Mouse (Mus musculus): ENCODE measurements around the gene Atp2c2. TPM values are rescaled to one million over a fixed set of nuclear protein-coding genes. Genes with fewer than 3 reads are reported as not detected.

Gene Atp2c2
- 0.36 and 1.5 TPM in 2 replicates for polyA plus RNA-seq (2016; fragmentation: Nextera tagmentation; extraction: Ambion mirVana)

- H3K27ac ChIP-seq = peak within 1 kb of the TSS; percentile 59; the same call in 1 of the 2 replicates
- DNase-seq (ENCODE audit: low spot score) = no peak
- H3K4me3 ChIP-seq = peak within 1 kb of the TSS; percentile 50
- peaks cover 51% of the 10 kb centered on the region for H3K4me1 ChIP-seq
- H3K27me3 ChIP-seq (ENCODE audit: insufficient read depth, poor library complexity, severe bottlenecking) = peaks cover 66% of the 10 kb centered on the region
- 3% methylated on average over 26 of the region's 26 CpGs for WGBS
- no peaks in the 10 kb centered on the region for H3K36me3 ChIP-seq
- no peaks in the 10 kb centered on the region for H3K9me3 ChIP-seq
Measured at GRCm38 (mm10) chr8:119699549-119700134, at the start of gene Atp2c2. Gene Atp2c2 (plus strand): TSS chr8:119700009.

DNA sequence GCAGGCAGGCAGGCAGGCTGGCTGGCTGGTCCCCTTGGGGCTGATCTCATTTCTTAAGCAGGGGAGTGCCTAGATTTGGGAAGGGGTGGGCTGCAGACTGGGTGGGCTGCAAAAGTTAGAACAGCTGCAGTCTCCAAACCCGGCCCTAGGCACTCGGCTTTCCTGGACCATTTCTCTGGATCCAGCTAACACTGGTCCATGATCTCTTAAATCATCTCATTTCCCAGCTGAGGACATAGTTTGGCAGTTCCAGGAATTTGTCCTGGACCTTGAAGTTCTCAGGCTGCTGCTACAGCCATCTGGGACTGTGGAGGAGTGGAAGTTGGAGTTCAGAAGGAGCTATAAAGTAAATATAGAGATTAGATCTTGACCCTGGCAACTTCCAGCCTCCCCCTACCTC lies 48.5 kb upstream of the Atp2c2 start:
- Histone ChIP-seq H3K27ac (no peak overlapping the region), H3K36me3 (no peaks in the 10 kb centered on the region), H3K27me3 (ENCODE audit: insufficient read depth, poor library complexity, severe bottlenecking) (no peaks in the 10 kb centered on the region), H3K4me3 (no peak overlapping the region), H3K4me1 (peaks cover 20% of the 10 kb centered on the region), H3K9me3 (0 out of 2 replicates have a peak, but pooled peaks cover 3% of the 10 kb centered on the region)
- WGBS = 60% methylated on average over 2 of the region's 2 CpGs
- no peak for DNase-seq (ENCODE audit: low spot score)

- no peak overlapping the region for H3K27ac ChIP-seq
- no peaks in the 10 kb centered on the region for H3K27me3 ChIP-seq (ENCODE audit: insufficient read depth, poor library complexity, severe bottlenecking)
- 49% methylated on average over 5 of the region's 5 CpGs for WGBS
- H3K4me3 ChIP-seq = no peak overlapping the region
- H3K4me1 ChIP-seq = peaks cover 41% of the 10 kb centered on the region
- 0 out of 2 replicates have a peak, but pooled peaks cover 4% of the 10 kb centered on the region for H3K9me3 ChIP-seq
- DNase-seq (ENCODE audit: low spot score) = no peak
- H3K36me3 ChIP-seq = no peaks in the 10 kb centered on the region
Measured at GRCm38 (mm10) chr8:119656709-119657464, 42.9 kb upstream of the Atp2c2 start.

DNA sequence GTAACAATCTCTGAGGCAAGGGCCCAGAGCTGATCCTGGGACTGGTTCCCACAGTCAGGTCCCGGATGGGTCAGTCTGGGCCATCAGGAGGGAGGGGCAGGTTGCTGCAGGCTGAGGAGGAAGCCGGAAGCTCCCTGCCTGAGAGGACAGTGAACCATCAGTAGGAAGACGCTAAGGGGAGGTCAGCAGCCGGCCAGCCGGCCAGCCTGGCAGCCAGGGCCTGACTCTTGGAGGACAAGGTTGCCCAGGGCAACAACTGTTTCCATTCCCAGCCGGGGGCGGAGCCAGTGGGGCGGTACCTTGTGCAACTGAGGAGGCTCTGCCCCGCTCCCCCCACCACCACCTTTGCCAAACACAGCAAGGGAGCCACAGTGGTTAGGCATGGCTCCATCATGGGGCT lies 38.7 kb upstream of the Atp2c2 start:
- Histone ChIP-seq H3K27ac (peak overlapping the region; percentile 82), H3K36me3 (no peaks in the 10 kb centered on the region), H3K4me1 (peaks cover 40% of the 10 kb centered on the region), H3K9me3 (0 out of 2 replicates have a peak, but pooled peaks cover 4% of the 10 kb centered on the region), H3K4me3 (peak overlapping the region; percentile 2; the same call in 1 of the 2 replicates), H3K27me3 (ENCODE audit: insufficient read depth, poor library complexity, severe bottlenecking) (0 out of 2 replicates have a peak, but pooled peaks cover 10% of the 10 kb centered on the region)
- peak; percentile 90 for DNase-seq (ENCODE audit: low spot score)
- 9% methylated on average over 9 of the region's 9 CpGs for WGBS

GRCm38 (mm10) chr8:119661892-119662291 lies 37.9 kb upstream of the Atp2c2 start:
- 0 out of 2 replicates have a peak, but pooled peaks cover 14% of the 10 kb centered on the region for H3K27me3 ChIP-seq (ENCODE audit: insufficient read depth, poor library complexity, severe bottlenecking)
- no peaks in the 10 kb centered on the region for H3K36me3 ChIP-seq
- DNase-seq (ENCODE audit: low spot score) = no peak
- H3K27ac ChIP-seq = no peak overlapping the region
- H3K4me1 ChIP-seq = peaks cover 46% of the 10 kb centered on the region
- no peak overlapping the region for H3K4me3 ChIP-seq
- 73% methylated on average over 6 of the region's 6 CpGs for WGBS
- 0 out of 2 replicates have a peak, but pooled peaks cover 4% of the 10 kb centered on the region for H3K9me3 ChIP-seq

- peaks cover 48% of the 10 kb centered on the region for H3K4me1 ChIP-seq
- 55% methylated on average over 11 of the region's 11 CpGs for WGBS
- H3K4me3 ChIP-seq = no peak overlapping the region
- H3K9me3 ChIP-seq = no peaks in the 10 kb centered on the region
- no peak overlapping the region for H3K27ac ChIP-seq
- H3K27me3 ChIP-seq (ENCODE audit: insufficient read depth, poor library complexity, severe bottlenecking) = peaks cover 14% of the 10 kb centered on the region; the same call in 1 of the 2 replicates
- H3K36me3 ChIP-seq = no peaks in the 10 kb centered on the region
- DNase-seq (ENCODE audit: low spot score) = no peak
Measured at GRCm38 (mm10) chr8:119663440-119663839, 36.4 kb upstream of the Atp2c2 start.

DNA sequence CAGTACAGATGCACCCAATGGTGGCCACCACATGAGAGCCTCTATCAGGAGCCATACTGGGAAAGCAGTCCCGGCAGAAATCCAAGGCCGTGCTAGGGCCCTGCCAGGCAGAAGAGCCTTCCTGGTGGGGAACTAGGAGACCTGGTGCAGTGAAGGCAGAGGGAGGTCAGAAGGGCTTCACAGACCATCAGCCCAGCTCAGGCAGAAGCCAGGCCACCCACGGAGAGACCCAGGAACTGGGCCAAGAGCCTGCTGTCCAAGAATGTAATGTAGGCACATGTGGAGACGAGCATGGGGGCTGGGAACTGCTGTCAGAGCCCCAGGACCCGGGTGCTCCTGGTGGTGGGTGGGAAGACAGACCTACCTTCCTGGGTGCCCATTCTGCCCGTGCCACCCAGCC lies 34.5 kb upstream of the Atp2c2 start:
- 0 out of 2 replicates have a peak overlapping the region, but pooled peaks have one; percentile 56 for H3K27ac ChIP-seq
- H3K4me1 ChIP-seq = peaks cover 59% of the 10 kb centered on the region
- H3K27me3 ChIP-seq (ENCODE audit: insufficient read depth, poor library complexity, severe bottlenecking) = peaks cover 14% of the 10 kb centered on the region; the same call in 1 of the 2 replicates
- H3K36me3 ChIP-seq = no peaks in the 10 kb centered on the region
- DNase-seq (ENCODE audit: low spot score) = no peak
- H3K9me3 ChIP-seq = no peaks in the 10 kb centered on the region
- no peak overlapping the region for H3K4me3 ChIP-seq
- 66% methylated on average over 6 of the region's 6 CpGs for WGBS

DNA sequence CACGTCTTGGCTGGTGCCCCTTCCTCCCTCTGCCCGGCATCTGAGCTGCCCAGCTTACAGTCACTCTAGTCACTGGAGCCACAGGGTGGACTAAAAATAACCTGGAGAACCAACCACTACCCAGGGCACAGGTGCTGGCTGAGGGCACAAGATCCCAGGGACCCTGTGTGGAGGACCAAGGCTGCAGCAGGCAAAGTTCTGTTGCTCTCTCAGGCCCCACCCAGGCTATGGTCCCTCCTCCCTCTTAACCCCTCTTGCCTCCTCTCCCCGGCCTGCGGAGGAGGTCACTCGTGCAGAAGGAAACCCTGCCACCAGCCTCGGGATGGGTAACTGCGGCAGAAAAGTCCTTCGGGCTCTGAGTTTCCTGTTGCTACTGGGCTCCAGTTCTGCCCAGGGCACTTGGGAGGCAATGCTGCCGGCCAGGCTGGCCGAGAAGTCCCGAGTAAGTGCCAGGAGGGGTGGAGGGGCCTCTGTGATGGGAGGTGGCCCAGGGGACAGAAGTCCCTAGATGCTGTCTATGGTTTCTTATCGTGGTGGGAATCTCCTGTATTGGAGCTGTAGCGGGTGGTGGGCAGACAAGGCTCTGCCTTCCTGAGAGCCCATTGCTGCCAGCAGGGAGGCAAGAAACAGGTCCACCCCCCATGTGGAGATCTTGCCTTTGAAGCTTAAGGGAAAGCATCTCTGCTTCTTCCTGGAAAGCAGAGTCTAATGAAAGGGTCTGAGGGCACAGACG lies 33.4 kb upstream of the Atp2c2 start, which contains the start of gene Wfdc1:
Wfdc1 (plus strand) TSS at position 147 of the 733 bp plus-strand sequence.
- WGBS = 15% methylated on average over 14 of the region's 14 CpGs

GRCm38 (mm10) chr8:119668447-119668846 lies 31.4 kb upstream of the Atp2c2 start:
- Histone ChIP-seq H3K4me1 (peaks cover 53% of the 10 kb centered on the region), H3K27me3 (ENCODE audit: insufficient read depth, poor library complexity, severe bottlenecking) (peaks cover 14% of the 10 kb centered on the region; the same call in 1 of the 2 replicates), H3K4me3 (no peak overlapping the region), H3K27ac (no peak overlapping the region), H3K9me3 (no peaks in the 10 kb centered on the region), H3K36me3 (no peaks in the 10 kb centered on the region)
- WGBS = 72% methylated on average over 9 of the region's 9 CpGs
- DNase-seq (ENCODE audit: low spot score) = no peak

More for the DNA sequence above, 33.4 kb upstream of the Atp2c2 start, which contains the start of gene Wfdc1:
- Histone ChIP-seq H3K4me3 (peak within 1 kb of the TSS; percentile 16; the same call in 1 of the 2 replicates), H3K4me1 (peaks cover 57% of the 10 kb centered on the region), H3K9me3 (no peaks in the 10 kb centered on the region), H3K27me3 (ENCODE audit: insufficient read depth, poor library complexity, severe bottlenecking) (peaks cover 14% of the 10 kb centered on the region; the same call in 1 of the 2 replicates), H3K36me3 (no peaks in the 10 kb centered on the region), H3K27ac (peak within 1 kb of the TSS; percentile 56; the same call in 1 of the 2 replicates)
- DNase-seq (ENCODE audit: low spot score) = no peak

DNA sequence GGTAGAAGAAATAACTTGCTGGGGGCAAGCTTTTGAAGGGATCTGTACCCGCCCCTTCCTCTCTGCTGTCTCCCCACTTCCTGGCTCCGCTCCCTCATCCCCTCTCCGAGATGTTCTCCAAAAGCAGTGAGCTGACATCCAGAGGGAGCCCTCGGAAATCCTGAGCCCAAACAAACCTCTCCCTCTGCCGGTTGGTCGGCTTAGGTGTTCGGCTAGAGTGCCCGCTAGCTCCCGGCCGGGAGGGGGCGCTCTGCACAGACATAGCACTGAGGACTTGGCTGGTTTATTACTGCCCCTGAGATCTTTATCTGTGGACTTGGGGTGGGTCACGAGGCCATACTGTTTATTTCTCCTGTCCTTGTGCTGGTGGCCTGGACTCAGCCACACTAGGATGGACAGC lies 30.5 kb upstream of the Atp2c2 start:
- H3K27ac ChIP-seq = no peak overlapping the region; the same call in 1 of the 2 replicates
- no peaks in the 10 kb centered on the region for H3K9me3 ChIP-seq
- DNase-seq (ENCODE audit: low spot score) = no peak
- peaks cover 14% of the 10 kb centered on the region; the same call in 1 of the 2 replicates for H3K27me3 ChIP-seq (ENCODE audit: insufficient read depth, poor library complexity, severe bottlenecking)
- H3K36me3 ChIP-seq = no peaks in the 10 kb centered on the region
- no peak overlapping the region for H3K4me3 ChIP-seq
- WGBS = 47% methylated on average over 12 of the region's 12 CpGs
- H3K4me1 ChIP-seq = peaks cover 52% of the 10 kb centered on the region

- Histone ChIP-seq H3K4me1 (peaks cover 46% of the 10 kb centered on the region), H3K36me3 (no peaks in the 10 kb centered on the region), H3K4me3 (peak overlapping the region; percentile 34), H3K9me3 (no peaks in the 10 kb centered on the region), H3K27me3 (ENCODE audit: insufficient read depth, poor library complexity, severe bottlenecking) (peaks cover 9% of the 10 kb centered on the region; the same call in 1 of the 2 replicates), H3K27ac (peak overlapping the region; percentile 85)
- peak; percentile 87 for DNase-seq (ENCODE audit: low spot score)
- 20% methylated on average over 16 of the region's 16 CpGs for WGBS
Measured at GRCm38 (mm10) chr8:119670419-119671091, 29.3 kb upstream of the Atp2c2 start.

- Histone ChIP-seq H3K27ac (no peak overlapping the region), H3K4me3 (no peak overlapping the region), H3K9me3 (no peaks in the 10 kb centered on the region), H3K27me3 (ENCODE audit: insufficient read depth, poor library complexity, severe bottlenecking) (no peaks in the 10 kb centered on the region), H3K36me3 (no peaks in the 10 kb centered on the region), H3K4me1 (peaks cover 37% of the 10 kb centered on the region)
- WGBS = 79% methylated on average over 11 of the region's 11 CpGs
- no peak for DNase-seq (ENCODE audit: low spot score)
Measured at GRCm38 (mm10) chr8:119673976-119674555, 25.7 kb upstream of the Atp2c2 start.
